Mouse (Mus musculus): ENCODE data around the gene Prkch. TPM values are rescaled to one million over a fixed set of nuclear protein-coding genes. Genes with fewer than 3 reads are reported as not detected.

Gene Prkch
- polyA plus RNA-seq, 1 experiment = 43.1 TPM

GRCm38 (mm10) chr12:73731848-73732540 is 147.4 kb downstream of the Prkch start:
- no peaks in the 10 kb centered on the region for H3K27me3 ChIP-seq (ENCODE audit: control insufficient read depth, insufficient read depth, low read length)
- H3K27ac ChIP-seq (ENCODE audit: control insufficient read depth, insufficient read depth, low read length) = no peak overlapping the region
- no peak for TF ChIP-seq POLR2A (IDR thresholded peaks at IDR 0.05; ENCODE audit: control insufficient read depth, extremely low read depth, insufficient read depth, low read length, poor library complexity)
- TF ChIP-seq CTCF (IDR thresholded peaks at IDR 0.05; ENCODE audit: borderline replicate concordance, control insufficient read depth, extremely low read depth, insufficient read depth, low read length, poor library complexity) = no peak
- no peaks in the 10 kb centered on the region; the same call in 1 of the 2 replicates for H3K4me1 ChIP-seq (replicated peaks; ENCODE audit: control insufficient read depth, insufficient read depth, low read length)
- peaks cover 8% of the 10 kb centered on the region; the same call in 1 of the 2 replicates for H3K36me3 ChIP-seq (ENCODE audit: control insufficient read depth, insufficient read depth, low read length)
- H3K4me3 ChIP-seq (ENCODE audit: control insufficient read depth, insufficient read depth, low read length) = no peak overlapping the region
- no peak for DNase-seq
- WGBS = 92% methylated on average over 17 of the region's 17 CpGs

GRCm38 (mm10) chr12:73732862-73733261 is 148.3 kb downstream of the Prkch start:
- no peak for DNase-seq
- H3K4me3 ChIP-seq (ENCODE audit: control insufficient read depth, insufficient read depth, low read length) = no peak overlapping the region
- TF ChIP-seq CTCF (IDR thresholded peaks at IDR 0.05; ENCODE audit: borderline replicate concordance, control insufficient read depth, extremely low read depth, insufficient read depth, low read length, poor library complexity) (no peak), POLR2A (IDR thresholded peaks at IDR 0.05; ENCODE audit: control insufficient read depth, extremely low read depth, insufficient read depth, low read length, poor library complexity) (no peak)
- no peaks in the 10 kb centered on the region for H3K27me3 ChIP-seq (ENCODE audit: control insufficient read depth, insufficient read depth, low read length)
- H3K27ac ChIP-seq (ENCODE audit: control insufficient read depth, insufficient read depth, low read length) = no peak overlapping the region
- no peaks in the 10 kb centered on the region; the same call in 1 of the 2 replicates for H3K4me1 ChIP-seq (replicated peaks; ENCODE audit: control insufficient read depth, insufficient read depth, low read length)
- H3K36me3 ChIP-seq (ENCODE audit: control insufficient read depth, insufficient read depth, low read length) = peaks cover 7% of the 10 kb centered on the region; the same call in 1 of the 2 replicates
- 91% methylated on average over 7 of the region's 7 CpGs for WGBS

GRCm38 (mm10) chr12:73736931-73737330 is 152.3 kb downstream of the Prkch start:
- 79% methylated on average over 3 of the region's 3 CpGs for WGBS
- H3K4me3 ChIP-seq (ENCODE audit: control insufficient read depth, insufficient read depth, low read length) = no peak overlapping the region
- DNase-seq = no peak
- no peaks in the 10 kb centered on the region for H3K36me3 ChIP-seq (ENCODE audit: control insufficient read depth, insufficient read depth, low read length)
- no peaks in the 10 kb centered on the region for H3K27me3 ChIP-seq (ENCODE audit: control insufficient read depth, insufficient read depth, low read length)
- no peaks in the 10 kb centered on the region; the same call in 1 of the 2 replicates for H3K4me1 ChIP-seq (replicated peaks; ENCODE audit: control insufficient read depth, insufficient read depth, low read length)
- H3K27ac ChIP-seq (ENCODE audit: control insufficient read depth, insufficient read depth, low read length) = no peak overlapping the region
- no peak for TF ChIP-seq CTCF (IDR thresholded peaks at IDR 0.05; ENCODE audit: borderline replicate concordance, control insufficient read depth, extremely low read depth, insufficient read depth, low read length, poor library complexity)
- no peak for TF ChIP-seq POLR2A (IDR thresholded peaks at IDR 0.05; ENCODE audit: control insufficient read depth, extremely low read depth, insufficient read depth, low read length, poor library complexity)

GRCm38 (mm10) chr12:73739611-73740219 is 155.1 kb downstream of the Prkch start:
- TF ChIP-seq POLR2A (IDR thresholded peaks at IDR 0.05; ENCODE audit: control insufficient read depth, extremely low read depth, insufficient read depth, low read length, poor library complexity) (no peak), CTCF (IDR thresholded peaks at IDR 0.05; ENCODE audit: borderline replicate concordance, control insufficient read depth, extremely low read depth, insufficient read depth, low read length, poor library complexity) (no peak)
- no peaks in the 10 kb centered on the region for H3K27me3 ChIP-seq (ENCODE audit: control insufficient read depth, insufficient read depth, low read length)
- 94% methylated on average over 6 of the region's 6 CpGs for WGBS
- no peaks in the 10 kb centered on the region for H3K36me3 ChIP-seq (ENCODE audit: control insufficient read depth, insufficient read depth, low read length)
- DNase-seq = no peak
- no peak overlapping the region for H3K4me3 ChIP-seq (ENCODE audit: control insufficient read depth, insufficient read depth, low read length)
- no peaks in the 10 kb centered on the region; the same call in 1 of the 2 replicates for H3K4me1 ChIP-seq (replicated peaks; ENCODE audit: control insufficient read depth, insufficient read depth, low read length)
- 0 out of 2 replicates have a peak overlapping the region, but pooled peaks have one; percentile 20 for H3K27ac ChIP-seq (ENCODE audit: control insufficient read depth, insufficient read depth, low read length)

GRCm38 (mm10) chr12:73742577-73742976 is 158.0 kb downstream of the Prkch start:
- Histone ChIP-seq H3K4me3 (ENCODE audit: control insufficient read depth, insufficient read depth, low read length) (no peak overlapping the region), H3K27me3 (ENCODE audit: control insufficient read depth, insufficient read depth, low read length) (no peaks in the 10 kb centered on the region), H3K36me3 (ENCODE audit: control insufficient read depth, insufficient read depth, low read length) (no peaks in the 10 kb centered on the region), H3K27ac (ENCODE audit: control insufficient read depth, insufficient read depth, low read length) (no peak overlapping the region), H3K4me1 (replicated peaks; ENCODE audit: control insufficient read depth, insufficient read depth, low read length) (no peaks in the 10 kb centered on the region)
- no peak for DNase-seq
- TF ChIP-seq POLR2A (IDR thresholded peaks at IDR 0.05; ENCODE audit: control insufficient read depth, extremely low read depth, insufficient read depth, low read length, poor library complexity) (no peak), CTCF (IDR thresholded peaks at IDR 0.05; ENCODE audit: borderline replicate concordance, control insufficient read depth, extremely low read depth, insufficient read depth, low read length, poor library complexity) (no peak)
- WGBS = 95% methylated on average over 3 of the region's 3 CpGs

GRCm38 (mm10) chr12:73743087-73743486 is 158.5 kb downstream of the Prkch start:
- no peak for TF ChIP-seq POLR2A (IDR thresholded peaks at IDR 0.05; ENCODE audit: control insufficient read depth, extremely low read depth, insufficient read depth, low read length, poor library complexity)
- no peak for TF ChIP-seq CTCF (IDR thresholded peaks at IDR 0.05; ENCODE audit: borderline replicate concordance, control insufficient read depth, extremely low read depth, insufficient read depth, low read length, poor library complexity)
- Histone ChIP-seq H3K4me3 (ENCODE audit: control insufficient read depth, insufficient read depth, low read length) (no peak overlapping the region), H3K4me1 (replicated peaks; ENCODE audit: control insufficient read depth, insufficient read depth, low read length) (no peaks in the 10 kb centered on the region), H3K36me3 (ENCODE audit: control insufficient read depth, insufficient read depth, low read length) (no peaks in the 10 kb centered on the region), H3K27ac (ENCODE audit: control insufficient read depth, insufficient read depth, low read length) (no peak overlapping the region), H3K27me3 (ENCODE audit: control insufficient read depth, insufficient read depth, low read length) (no peaks in the 10 kb centered on the region)
- no peak for DNase-seq

Data from thymus, adult 2 months (tissue).